Mouse (Mus musculus): ENCODE results near the gene Ergic3. TPM values are rescaled to one million over a fixed set of nuclear protein-coding genes. Genes with fewer than 3 reads are reported as not detected.

Gene Ergic3
- total RNA-seq (2014; rRNA removed) (288 and 352 TPM in 2 replicates), polyA plus RNA-seq (2015; fragmentation: Nextera tagmentation; extraction: Ambion mirVana) (430 and 472 TPM in 2 replicates)

DNA sequence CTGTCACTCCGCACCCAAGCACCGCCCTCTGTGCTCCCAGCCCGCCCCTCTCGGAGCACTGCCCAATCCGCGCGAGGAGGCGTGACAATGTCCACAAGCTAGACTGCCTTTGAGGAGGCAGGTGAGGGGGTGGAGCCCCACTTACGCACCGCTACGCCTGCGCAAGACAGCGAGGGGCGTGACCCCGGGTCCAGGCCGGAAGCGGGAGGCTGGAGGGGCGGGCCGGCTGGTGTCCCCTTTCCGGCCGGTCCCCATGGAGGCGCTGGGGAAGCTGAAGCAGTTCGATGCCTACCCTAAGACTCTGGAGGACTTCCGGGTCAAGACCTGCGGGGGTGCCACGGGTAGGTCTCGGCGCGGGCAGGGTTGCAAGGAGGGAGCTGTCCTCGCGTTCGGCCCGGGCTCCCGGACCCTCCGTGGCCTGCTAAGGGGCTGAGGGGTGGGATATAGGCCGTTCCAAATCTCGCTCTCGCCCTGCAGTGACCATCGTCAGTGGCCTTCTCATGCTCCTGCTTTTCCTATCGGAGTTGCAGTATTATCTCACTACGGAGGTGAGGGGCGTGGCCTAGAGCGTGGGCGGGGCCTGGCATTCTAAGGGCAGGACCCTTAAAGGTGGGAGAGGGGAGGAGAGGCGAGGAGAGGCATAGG lies at the start of gene Ergic3, which contains the start of gene 6430550D23Rik:
Gene Ergic3 (plus strand): TSS at position 158 of the 645 bp plus-strand sequence.
Gene 6430550D23Rik (minus strand): TSS at position 90 of the 645 bp plus-strand sequence.
- peak within 1 kb of the TSS; percentile 75 for H3K9ac ChIP-seq (replicated peaks; ENCODE audit: low read length)
- DNase-seq (ENCODE audit: low spot score): peak; percentile 98
- H3K27me3 ChIP-seq (ENCODE audit: insufficient read depth, low read length): no peaks in the 10 kb centered on the region
- H3K9me3 ChIP-seq (ENCODE audit: low read length): no peaks in the 10 kb centered on the region
- H3K4me1 ChIP-seq (ENCODE audit: insufficient read depth, low read length): no peaks in the 10 kb centered on the region; the same call in 1 of the 2 replicates
- H3K27ac ChIP-seq: peak within 1 kb of the TSS; percentile 78
- peak within 1 kb of the TSS; percentile 82 for H3K4me2 ChIP-seq (ENCODE audit: low read depth, low read length)
- peaks cover 19% of the 10 kb centered on the region for H3K36me3 ChIP-seq (ENCODE audit: insufficient read depth, low read length)
- ATAC-seq: peak; percentile 99
- under 1% methylated on average over 45 of the region's 45 CpGs for WGBS
- TF ChIP-seq CTCF (IDR thresholded peaks at IDR 0.05; ENCODE audit: low read depth): no peak
- peak within 1 kb of the TSS; percentile 72 for H3K4me3 ChIP-seq (ENCODE audit: low read length)

DNA sequence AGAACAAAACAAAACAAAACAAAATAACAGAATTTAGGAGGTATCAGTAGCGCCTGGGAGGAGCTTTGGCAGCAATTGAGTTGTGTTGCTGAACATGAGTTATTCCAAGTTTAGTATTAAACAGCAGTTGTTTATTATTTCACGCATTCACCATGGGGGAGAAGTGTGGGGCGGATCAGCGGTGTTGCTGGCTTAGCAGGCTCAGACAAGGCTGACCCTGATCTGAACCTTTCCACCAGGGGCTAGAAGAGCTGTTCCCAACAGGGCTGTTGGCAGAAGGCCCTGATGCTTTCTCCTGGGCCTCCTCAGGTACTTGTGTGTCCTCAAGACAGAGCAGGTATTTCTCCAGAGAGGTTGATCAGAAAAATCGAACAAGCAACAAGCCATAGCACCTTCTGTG lies 47.9 kb upstream of the Ergic3 start:
- WGBS: 81% methylated on average over 5 of the region's 5 CpGs
- H3K4me1 ChIP-seq (ENCODE audit: insufficient read depth, low read length): peaks cover 7% of the 10 kb centered on the region; the same call in 1 of the 2 replicates
- H3K27ac ChIP-seq: no peak overlapping the region
- H3K36me3 ChIP-seq (ENCODE audit: insufficient read depth, low read length): peaks cover 20% of the 10 kb centered on the region; the same call in 1 of the 2 replicates
- no peaks in the 10 kb centered on the region for H3K27me3 ChIP-seq (ENCODE audit: insufficient read depth, low read length)
- H3K4me2 ChIP-seq (ENCODE audit: low read depth, low read length): no peak overlapping the region
- H3K9ac ChIP-seq (replicated peaks; ENCODE audit: low read length): no peak overlapping the region
- DNase-seq (ENCODE audit: low spot score): no peak
- no peaks in the 10 kb centered on the region for H3K9me3 ChIP-seq (ENCODE audit: low read length)
- TF ChIP-seq CTCF (IDR thresholded peaks at IDR 0.05; ENCODE audit: low read depth): no peak
- ATAC-seq: no peak
- no peak overlapping the region for H3K4me3 ChIP-seq (ENCODE audit: low read length)

DNA sequence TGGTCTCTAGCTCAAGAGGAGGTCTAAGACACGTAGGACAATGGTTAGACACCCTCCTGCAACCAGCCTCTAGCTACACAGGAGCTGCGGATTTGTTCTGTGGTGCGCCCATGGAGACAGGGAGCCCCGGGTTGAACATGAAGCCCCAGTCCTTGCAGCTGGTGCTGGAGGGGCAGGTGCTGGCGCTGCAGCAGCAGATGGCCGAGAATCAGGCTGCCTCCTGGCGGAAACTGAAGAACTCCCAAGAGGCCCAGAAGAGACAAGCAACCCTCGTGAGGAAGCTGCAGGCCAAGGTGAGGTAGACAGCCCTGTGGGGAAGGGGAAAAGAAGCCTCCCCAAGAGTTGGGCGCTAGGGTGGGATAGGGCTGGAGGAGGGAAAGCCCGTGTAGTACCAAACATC lies 46.0 kb upstream of the Ergic3 start:
- Histone ChIP-seq H3K27me3 (ENCODE audit: insufficient read depth, low read length) (no peaks in the 10 kb centered on the region), H3K4me1 (ENCODE audit: insufficient read depth, low read length) (peaks cover 7% of the 10 kb centered on the region; the same call in 1 of the 2 replicates), H3K9me3 (ENCODE audit: low read length) (no peaks in the 10 kb centered on the region), H3K4me2 (ENCODE audit: low read depth, low read length) (no peak overlapping the region), H3K36me3 (ENCODE audit: insufficient read depth, low read length) (peaks cover 35% of the 10 kb centered on the region; the same call in 1 of the 2 replicates), H3K27ac (no peak overlapping the region), H3K4me3 (ENCODE audit: low read length) (no peak overlapping the region), H3K9ac (replicated peaks; ENCODE audit: low read length) (no peak overlapping the region)
- DNase-seq (ENCODE audit: low spot score) (peak; percentile 11), ATAC-seq (0 out of 2 replicates have a peak, but pooled peaks have one; percentile 24)
- TF ChIP-seq CTCF (IDR thresholded peaks at IDR 0.05; ENCODE audit: low read depth): no peak
- 62% methylated on average over 10 of the region's 10 CpGs for WGBS

DNA sequence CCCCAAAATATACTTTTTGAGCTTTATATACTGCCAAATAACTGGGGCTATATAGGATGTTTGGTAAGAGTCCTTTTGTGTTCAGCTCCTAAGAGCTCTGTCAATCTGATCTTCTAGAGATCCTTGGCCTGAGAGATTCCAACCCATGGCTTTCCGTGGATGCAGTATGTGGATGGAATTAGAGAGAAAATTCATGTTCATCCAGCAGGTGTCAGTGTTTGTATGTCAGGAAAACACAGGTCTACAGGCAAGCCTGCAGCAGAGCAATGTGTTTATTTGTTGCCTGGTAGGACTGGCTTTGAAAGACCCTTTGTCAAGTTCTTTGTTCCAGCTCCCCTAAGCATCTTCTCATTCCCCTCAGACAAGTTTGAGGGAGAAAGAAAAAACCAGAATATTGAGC lies 44.9 kb upstream of the Ergic3 start:
- Histone ChIP-seq H3K4me3 (ENCODE audit: low read length) (no peak overlapping the region), H3K9me3 (ENCODE audit: low read length) (no peaks in the 10 kb centered on the region), H3K9ac (replicated peaks; ENCODE audit: low read length) (no peak overlapping the region), H3K36me3 (ENCODE audit: insufficient read depth, low read length) (peaks cover 47% of the 10 kb centered on the region; the same call in 1 of the 2 replicates), H3K27ac (peak overlapping the region; percentile 26; the same call in 1 of the 2 replicates), H3K27me3 (ENCODE audit: insufficient read depth, low read length) (no peaks in the 10 kb centered on the region), H3K4me2 (ENCODE audit: low read depth, low read length) (no peak overlapping the region), H3K4me1 (ENCODE audit: insufficient read depth, low read length) (no peaks in the 10 kb centered on the region)
- peak; percentile 76 for TF ChIP-seq CTCF (IDR thresholded peaks at IDR 0.05; ENCODE audit: low read depth)
- WGBS: 26% methylated on average over 1 of the region's 1 CpGs
- DNase-seq (ENCODE audit: low spot score): peak; percentile 81
- peak; percentile 71; the same call in 1 of the 2 replicates for ATAC-seq

DNA sequence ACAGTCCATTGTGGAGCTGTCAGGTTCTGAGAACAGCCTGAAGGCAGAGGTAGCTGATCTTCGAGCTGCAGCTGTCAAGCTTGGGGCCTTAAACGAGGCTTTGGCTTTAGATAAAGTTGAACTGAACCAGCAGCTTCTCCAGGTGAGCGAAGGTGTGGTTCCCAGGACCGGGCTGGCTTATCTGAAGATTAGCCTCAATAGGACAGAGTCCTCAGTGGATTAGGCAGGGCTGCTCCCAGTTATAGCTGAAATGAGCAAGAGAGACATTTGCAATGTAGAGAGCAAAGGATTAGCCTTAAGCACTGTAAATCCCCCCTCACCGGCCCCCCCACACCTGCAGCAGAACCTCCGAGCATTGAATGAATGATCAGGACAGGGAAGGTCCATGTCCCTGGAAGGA lies 34.5 kb upstream of the Ergic3 start:
- Histone ChIP-seq H3K27me3 (ENCODE audit: insufficient read depth, low read length) (no peaks in the 10 kb centered on the region), H3K27ac (no peak overlapping the region), H3K9me3 (ENCODE audit: low read length) (no peaks in the 10 kb centered on the region), H3K9ac (replicated peaks; ENCODE audit: low read length) (no peak overlapping the region), H3K36me3 (ENCODE audit: insufficient read depth, low read length) (peaks cover 71% of the 10 kb centered on the region), H3K4me2 (ENCODE audit: low read depth, low read length) (no peak overlapping the region), H3K4me3 (ENCODE audit: low read length) (no peak overlapping the region), H3K4me1 (ENCODE audit: insufficient read depth, low read length) (no peaks in the 10 kb centered on the region)
- no peak for TF ChIP-seq CTCF (IDR thresholded peaks at IDR 0.05; ENCODE audit: low read depth)
- ATAC-seq: no peak
- WGBS: 93% methylated on average over 6 of the region's 6 CpGs
- no peak for DNase-seq (ENCODE audit: low spot score)

DNA sequence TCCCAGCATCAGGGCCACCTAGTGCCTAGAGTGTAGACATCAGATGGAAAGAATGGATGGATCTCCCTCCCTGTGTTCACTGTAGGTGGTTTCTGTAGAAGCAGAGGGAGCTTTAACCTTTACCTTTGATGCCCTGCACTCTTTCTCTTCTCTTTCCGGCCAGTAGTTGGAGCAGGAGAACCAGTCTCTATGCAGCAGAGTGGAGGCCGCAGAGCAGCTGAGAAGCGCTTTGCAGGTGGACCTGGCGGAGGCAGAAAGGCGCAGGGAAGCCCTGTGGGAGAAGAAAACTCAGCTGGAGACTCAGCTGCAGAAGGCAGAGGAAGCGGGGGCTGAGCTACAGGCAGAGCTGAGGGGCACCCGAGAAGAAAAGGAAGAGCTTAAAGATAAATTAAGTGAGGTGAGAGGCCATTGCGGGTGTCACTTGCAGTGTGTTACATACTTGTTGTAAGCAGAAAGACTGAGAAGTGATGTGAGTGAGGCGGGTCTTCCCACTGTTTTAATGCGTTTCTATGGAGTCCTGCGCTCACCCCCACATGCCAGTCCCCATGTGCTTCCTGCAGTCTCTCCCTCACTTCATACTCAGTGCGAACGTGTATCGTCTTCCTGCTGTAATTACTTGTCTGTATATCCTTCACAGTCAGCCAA lies 33.6 kb upstream of the Ergic3 start:
- peak; percentile 25 for DNase-seq (ENCODE audit: low spot score)
- H3K27me3 ChIP-seq (ENCODE audit: insufficient read depth, low read length): no peaks in the 10 kb centered on the region
- no peak overlapping the region for H3K4me3 ChIP-seq (ENCODE audit: low read length)
- H3K4me1 ChIP-seq (ENCODE audit: insufficient read depth, low read length): no peaks in the 10 kb centered on the region
- no peak for ATAC-seq
- H3K27ac ChIP-seq: no peak overlapping the region
- H3K4me2 ChIP-seq (ENCODE audit: low read depth, low read length): no peak overlapping the region
- H3K9me3 ChIP-seq (ENCODE audit: low read length): no peaks in the 10 kb centered on the region
- 83% methylated on average over 14 of the region's 14 CpGs for whole genome bisulfite sequencing
- H3K36me3 ChIP-seq (ENCODE audit: insufficient read depth, low read length): peaks cover 70% of the 10 kb centered on the region
- H3K9ac ChIP-seq (replicated peaks; ENCODE audit: low read length): no peak overlapping the region
- peak; percentile 30; the same call in 1 of the 2 replicates for TF ChIP-seq CTCF (IDR thresholded peaks at IDR 0.05; ENCODE audit: low read depth)

Measured in hindbrain, postnatal 0 days (tissue).